Mouse (Mus musculus) liver, embryonic 15.5 days (tissue): Measurements from ENCODE around the gene Anxa3. TPM values are rescaled to one million over a fixed set of nuclear protein-coding genes. Genes with fewer than 3 reads are reported as not detected.

Experiments
- ATAC-seq: fragments of 200-750 bp; cut with Nextera tagmentation; 2 replicates; pipeline ENCODE4 v1.8.0; 2017; ENCODE audit warnings: moderate number of reproducible peaks, mild to moderate bottlenecking, moderate library complexity; ENCODE audit not compliant: insufficient read depth
- H3K27ac ChIP-seq: fragments of 300-500 bp; sonication (generic); replicated peaks from 2 replicates; pipeline ENCODE4 v1.5.1; 2015; ENCODE audit warnings: mild to moderate bottlenecking, inconsistent platforms
- H3K27me3 ChIP-seq: fragments of 300-500 bp; sonication (generic); 2 replicates; pipeline ENCODE4 v1.6.1; 2015; ENCODE audit warnings: mild to moderate bottlenecking, inconsistent platforms
- H3K36me3 ChIP-seq: fragments of 300-500 bp; sonication (generic); replicated peaks from 2 replicates; pipeline ENCODE4 v1.6.1; 2015; ENCODE audit warnings: moderate library complexity, mild to moderate bottlenecking, inconsistent platforms
- H3K4me1 ChIP-seq: fragments of 300-500 bp; sonication (generic); replicated peaks from 2 replicates; pipeline ENCODE4 v1.6.1; 2015; ENCODE audit warnings: inconsistent platforms
- H3K4me2 ChIP-seq: fragments of 300-500 bp; sonication (generic); 2 replicates; pipeline ENCODE4 v1.6.1; 2015; ENCODE audit warnings: moderate library complexity, mild to moderate bottlenecking, inconsistent platforms
- H3K4me3 ChIP-seq: fragments of 300-500 bp; sonication (generic); replicated peaks from 2 replicates; pipeline ENCODE4 v1.5.1; 2015; ENCODE audit warnings: mild to moderate bottlenecking, inconsistent platforms
- H3K9ac ChIP-seq: fragments of 300-500 bp; sonication (generic); 2 replicates; pipeline ENCODE4 v1.6.1; 2015; ENCODE audit warnings: moderate library complexity, mild to moderate bottlenecking, inconsistent platforms
- H3K9me3 ChIP-seq: fragments of 300-500 bp; sonication (generic); replicated peaks from 2 replicates; pipeline ENCODE4 v1.6.1; 2016; ENCODE audit warnings: inconsistent platforms
- WGBS: fragments of 180-500 bp; shearing (Covaris S2); methylation state at CpG from one replicate; pipeline ENCODE4 v1.1.7; 2015; ENCODE audit warnings: mixed read lengths; ENCODE audit not compliant: insufficient replicate concordance; 5-methylcytosine and 5-hydroxymethylcytosine counted together
- polyA plus RNA-seq: library from polyadenylated mRNA; unstranded; fragments of >200 nt; fragmentation: Nextera tagmentation; extraction: Ambion mirVana; gene quantifications from 2 replicates; pipeline ENCODE4 v1.2.1, GENCODE M21; 2015

Gene Anxa3
- polyA plus RNA-seq, 1 experiment from 2014 or later = 22.8 TPM

GRCm38 (mm10) chr5:96881118-96881517 lies 88.0 kb downstream of the Anxa3 start:
- WGBS = 71% methylated on average over 3 of the region's 3 CpGs
- no peak overlapping the region for H3K9ac ChIP-seq
- H3K27me3 ChIP-seq = peaks cover under 1% of the 10 kb centered on the region; the same call in 1 of the 2 replicates
- H3K9me3 ChIP-seq = 0 out of 2 replicates have a peak, but pooled peaks cover 4% of the 10 kb centered on the region
- 0 out of 2 replicates have a peak, but pooled peaks have one; percentile 38 for ATAC-seq
- H3K4me3 ChIP-seq = no peak overlapping the region
- no peak overlapping the region for H3K4me2 ChIP-seq
- 0 out of 2 replicates have a peak, but pooled peaks cover 4% of the 10 kb centered on the region for H3K36me3 ChIP-seq
- H3K27ac ChIP-seq = no peak overlapping the region
- H3K4me1 ChIP-seq = peaks cover 31% of the 10 kb centered on the region

GRCm38 (mm10) chr5:96881613-96882012 lies 88.5 kb downstream of the Anxa3 start:
- Histone ChIP-seq H3K4me1 (peaks cover 31% of the 10 kb centered on the region), H3K36me3 (0 out of 2 replicates have a peak, but pooled peaks cover 4% of the 10 kb centered on the region), H3K9ac (no peak overlapping the region), H3K9me3 (0 out of 2 replicates have a peak, but pooled peaks cover 4% of the 10 kb centered on the region), H3K27me3 (no peaks in the 10 kb centered on the region), H3K27ac (no peak overlapping the region), H3K4me2 (no peak overlapping the region), H3K4me3 (no peak overlapping the region)
- no peak for ATAC-seq
- WGBS = 65% methylated on average over 3 of the region's 3 CpGs

GRCm38 (mm10) chr5:96885202-96885601 lies 92.1 kb downstream of the Anxa3 start:
- WGBS = 21% methylated on average over 7 of the region's 7 CpGs
- Histone ChIP-seq H3K4me2 (peak overlapping the region; percentile 27; the same call in 1 of the 2 replicates), H3K4me1 (peaks cover 24% of the 10 kb centered on the region), H3K4me3 (no peak overlapping the region), H3K9ac (no peak overlapping the region), H3K27me3 (no peaks in the 10 kb centered on the region), H3K27ac (no peak overlapping the region), H3K36me3 (no peaks in the 10 kb centered on the region), H3K9me3 (no peaks in the 10 kb centered on the region)
- peak; percentile 57 for ATAC-seq

- Histone ChIP-seq H3K9ac (no peak overlapping the region), H3K27me3 (no peaks in the 10 kb centered on the region; the same call in 1 of the 2 replicates), H3K4me2 (no peak overlapping the region)
These were observed 95.3 kb downstream of the Anxa3 start for GRCm38 (mm10) chr5:96888396-96888795.

GRCm38 (mm10) chr5:96890367-96890766 lies 97.2 kb downstream of the Anxa3 start:
- Histone ChIP-seq H3K4me3 (no peak overlapping the region), H3K4me2 (no peak overlapping the region), H3K9ac (no peak overlapping the region), H3K27me3 (no peaks in the 10 kb centered on the region; the same call in 1 of the 2 replicates), H3K9me3 (no peaks in the 10 kb centered on the region), H3K4me1 (peaks cover 9% of the 10 kb centered on the region), H3K27ac (no peak overlapping the region), H3K36me3 (no peaks in the 10 kb centered on the region)
- ATAC-seq = no peak
- WGBS = 72% methylated on average over 5 of the region's 5 CpGs

More at GRCm38 (mm10) chr5:96888396-96888795, 95.3 kb downstream of the Anxa3 start:
- H3K4me3 ChIP-seq = no peak overlapping the region
- no peaks in the 10 kb centered on the region for H3K36me3 ChIP-seq
- no peaks in the 10 kb centered on the region for H3K9me3 ChIP-seq
- no peak for ATAC-seq
- WGBS = 77% methylated on average over 3 of the region's 3 CpGs
- H3K27ac ChIP-seq = no peak overlapping the region
- H3K4me1 ChIP-seq = peaks cover 17% of the 10 kb centered on the region

Other genes with a start within 250 kb of the Anxa3 start
- gene Bmp2k, start 204.3 kb downstream of the Anxa3 start, polyA plus RNA-seq = 31.1 and 31.3 TPM in 2 replicates